Mouse (Mus musculus): ENCODE measurements around the gene Reck.

Reck gene

GRCm38 (mm10) chr4:43970393-43971330, 95.3 kb downstream of the Reck start:
- DNase-seq (ENCODE audit: low spot score): no peak

- no peak for DNase-seq (ENCODE audit: low spot score)
These were observed 96.3 kb downstream of the Reck start for GRCm38 (mm10) chr4:43971541-43972136.

GRCm38 (mm10) chr4:43972137-43972591, 96.8 kb downstream of the Reck start:
- DNase-seq (ENCODE audit: low spot score): no peak

GRCm38 (mm10) chr4:43973526-43973981, 98.2 kb downstream of the Reck start:
- no peak for DNase-seq (ENCODE audit: low spot score)

GRCm38 (mm10) chr4:43974914-43975616, 99.7 kb downstream of the Reck start:
- no peak for DNase-seq (ENCODE audit: low spot score)

GRCm38 (mm10) chr4:43976223-43976740, 101.0 kb downstream of the Reck start:
- DNase-seq (ENCODE audit: low spot score): no peak

GRCm38 (mm10) chr4:43978521-43979443, 103.5 kb downstream of the Reck start:
- DNase-seq (ENCODE audit: low spot score): no peak

- DNase-seq (ENCODE audit: low spot score): no peak
These were observed 104.4 kb downstream of the Reck start for GRCm38 (mm10) chr4:43979746-43980145.

GRCm38 (mm10) chr4:43980236-43980635, 104.9 kb downstream of the Reck start:
- DNase-seq (ENCODE audit: low spot score): no peak

- DNase-seq (ENCODE audit: low spot score): no peak
These were observed 105.5 kb downstream of the Reck start for GRCm38 (mm10) chr4:43980846-43981245.

GRCm38 (mm10) chr4:43981251-43981650, 105.9 kb downstream of the Reck start:
- no peak for DNase-seq (ENCODE audit: low spot score)

GRCm38 (mm10) chr4:43982053-43982732, 106.9 kb downstream of the Reck start:
- peak; percentile 97 for DNase-seq (ENCODE audit: low spot score)

GRCm38 (mm10) chr4:43983181-43983580, 107.9 kb downstream of the Reck start, which contains the start of gene Ccin:
Gene Ccin, plus strand, starts transcription at chr4:43983483.
- DNase-seq (ENCODE audit: low spot score): no peak

- DNase-seq (ENCODE audit: low spot score): no peak
These were observed 108.4 kb downstream of the Reck start for GRCm38 (mm10) chr4:43983756-43984155.

GRCm38 (mm10) chr4:43984326-43984725, 109.0 kb downstream of the Reck start:
- no peak for DNase-seq (ENCODE audit: low spot score)

GRCm38 (mm10) chr4:43988976-43989375, 113.6 kb downstream of the Reck start:
- no peak for DNase-seq (ENCODE audit: low spot score)

GRCm38 (mm10) chr4:43993072-43993471, 117.7 kb downstream of the Reck start:
- DNase-seq (ENCODE audit: low spot score): no peak

GRCm38 (mm10) chr4:43994342-43994741, 119.0 kb downstream of the Reck start:
- DNase-seq (ENCODE audit: low spot score): no peak
